ENCODE assay signal across 8 mouse cellular contexts in genomic region chr15:98799396-98799795, GRCm38 (mm10). TPM values are rescaled to one million over a fixed set of nuclear protein-coding genes. Genes with fewer than 3 reads are reported as not detected.
DNase-seq lines count a peak whose midpoint lies in the region; TF ChIP-seq lines count a peak whose summit lies in the region.

No protein-coding gene starts in this region.

- H3K4me3 ChIP-seq in E14TG2a.4 (replicated peaks; ENCODE audit: low read length): no peak overlapping the region

- H3K9me3 ChIP-seq in E14TG2a.4 (ENCODE audit: low read length): no peaks in the 10 kb centered on the region

- H3K36me3 ChIP-seq in E14TG2a.4 (ENCODE audit: insufficient read depth, low read length): no peaks in the 10 kb centered on the region

- H3K27me3 ChIP-seq in E14TG2a.4 (ENCODE audit: insufficient read depth, low read length): peaks cover 97% of the 10 kb centered on the region

- peak; percentile 76 to 92 for DNase-seq in adrenal gland, adult (ENCODE audit: inconsistent age in 2 of 2, low spot score in 1 of 2)
- no peak for DNase-seq in adrenal gland, adult 8-10 months
- DNase-seq in c-Kit-positive CD71-positive TER-119-positive erythroid progenitor cells, embryonic 14.5 days (ENCODE audit: low spot score): peak; percentile 69
- peak; percentile 84 for DNase-seq in gastrocnemius, adult 18-20 months (ENCODE audit: low spot score)
- DNase-seq in kidney, postnatal 4 days: peak; percentile 93 to 94
- peak; percentile 90 for DNase-seq in lung, postnatal 10 days
- peak; percentile 68 for DNase-seq in right cerebral cortex, postnatal 25 days

- peaks cover 41% of the 10 kb centered on the region for H3K4me1 ChIP-seq in E14TG2a.4 (replicated peaks; ENCODE audit: low read depth, low read length)

- peak; percentile 85 for TF ChIP-seq CTCF in E14TG2a.4 (conservative IDR thresholded peaks at IDR 0.05; ENCODE audit: low read length)

RNA-seq across cellular contexts. Expression of gene Wnt1, which starts 9.7 kb away (rescaled TPM):
- total RNA-seq in adrenal gland, adult 8-10 months (2022): not detected
- total RNA-seq in gastrocnemius, adult 18-20 months (2021): not detected

RNA-seq across cellular contexts. Expression of gene Ddn, which starts 9.9 kb away (rescaled TPM):
- total RNA-seq in adrenal gland, adult 8-10 months (2022): 1 to 10 TPM in 1 of 4 experiments, under 1 TPM in 3; 0.29 to 1.1 (median 0.61) TPM
- under 1 TPM; 0.36 to 0.57 TPM for total RNA-seq in gastrocnemius, adult 18-20 months (2021)

RNA-seq across cellular contexts. Expression of gene Wnt10b, which starts 21.4 kb away (rescaled TPM):
- total RNA-seq in adrenal gland, adult 8-10 months (2022): 10 to 100 TPM in 1 of 4 experiments, 1 to 10 TPM in 1, under 1 TPM in 2; 0.49 to 12.9 (median 5.0) TPM
- total RNA-seq in gastrocnemius, adult 18-20 months (2021): 1 to 10 TPM in 1 of 2 experiments, under 1 TPM in 1; 0.57 to 1.4 TPM

RNA-seq across cellular contexts. Expression of gene Prkag1, which starts 31.9 kb away (rescaled TPM):
- total RNA-seq in adrenal gland, adult 8-10 months (2022): 10 to 100 TPM; 76.0 to 83.8 (median 79.2) TPM
- 10 to 100 TPM; 48.1 to 49.6 TPM for total RNA-seq in gastrocnemius, adult 18-20 months (2021)

RNA-seq across cellular contexts. Expression of gene Arf3, which starts 36.4 kb away (rescaled TPM):
- total RNA-seq in adrenal gland, adult 8-10 months (2022): 100 to 1,000 TPM; 153 to 163 (median 159) TPM
- 1 to 10 TPM; 8.1 to 9.0 TPM for total RNA-seq in gastrocnemius, adult 18-20 months (2021)
